Mouse (Mus musculus): ENCODE results near the gene Cdk15. TPM values are rescaled to one million over a fixed set of nuclear protein-coding genes. Genes with fewer than 3 reads are reported as not detected.

Gene Cdk15
- total and polyA plus RNA-seq, 2 experiments from 2014 or later, result 0.14 to 1.0 TPM

- no peak for TF ChIP-seq CTCF (IDR thresholded peaks at IDR 0.05; ENCODE audit: low read depth)
- Histone ChIP-seq H3K4me1 (ENCODE audit: insufficient read depth) (peaks cover 10% of the 10 kb centered on the region; the same call in 1 of the 2 replicates), H3K9me3 (ENCODE audit: low read length) (no peaks in the 10 kb centered on the region), H3K9ac (no peak overlapping the region), H3K27ac (ENCODE audit: low read depth, low read length) (no peak overlapping the region), H3K4me3 (ENCODE audit: low read depth, low read length) (no peak overlapping the region), H3K4me2 (ENCODE audit: low read depth) (peak overlapping the region; percentile 40), H3K36me3 (ENCODE audit: insufficient read depth) (no peaks in the 10 kb centered on the region), H3K27me3 (ENCODE audit: insufficient read depth, low read length) (no peaks in the 10 kb centered on the region)
- DNase-seq, result peak; percentile 40
- no peak for ATAC-seq
- WGBS, result 6% methylated on average over 9 of the region's 9 CpGs
Measured at GRCm38 (mm10) chr1:59316031-59316385, 59.3 kb downstream of the Cdk15 start.

GRCm38 (mm10) chr1:59316386-59317051 is 59.8 kb downstream of the Cdk15 start:
- Histone ChIP-seq H3K27me3 (ENCODE audit: insufficient read depth, low read length) (no peaks in the 10 kb centered on the region), H3K4me3 (ENCODE audit: low read depth, low read length) (0 out of 2 replicates have a peak overlapping the region, but pooled peaks have one; percentile 8), H3K9me3 (ENCODE audit: low read length) (no peaks in the 10 kb centered on the region), H3K9ac (no peak overlapping the region), H3K4me2 (ENCODE audit: low read depth) (peak overlapping the region; percentile 40), H3K36me3 (ENCODE audit: insufficient read depth) (no peaks in the 10 kb centered on the region), H3K27ac (ENCODE audit: low read depth, low read length) (no peak overlapping the region), H3K4me1 (ENCODE audit: insufficient read depth) (peaks cover 10% of the 10 kb centered on the region; the same call in 1 of the 2 replicates)
- peak; percentile 85 for TF ChIP-seq CTCF (IDR thresholded peaks at IDR 0.05; ENCODE audit: low read depth)
- 5% methylated on average over 6 of the region's 6 CpGs for WGBS
- DNase-seq, result peak; percentile 77
- ATAC-seq, result peak; percentile 53

- H3K27me3 ChIP-seq (ENCODE audit: insufficient read depth, low read length), result no peaks in the 10 kb centered on the region
- no peaks in the 10 kb centered on the region for H3K36me3 ChIP-seq (ENCODE audit: insufficient read depth)
- H3K4me2 ChIP-seq (ENCODE audit: low read depth), result no peak overlapping the region
- H3K9me3 ChIP-seq (ENCODE audit: low read length), result no peaks in the 10 kb centered on the region
- H3K4me1 ChIP-seq (ENCODE audit: insufficient read depth), result peaks cover 10% of the 10 kb centered on the region; the same call in 1 of the 2 replicates
- H3K4me3 ChIP-seq (ENCODE audit: low read depth, low read length), result no peak overlapping the region
- ATAC-seq (no peak), DNase-seq (no peak)
- no peak for TF ChIP-seq CTCF (IDR thresholded peaks at IDR 0.05; ENCODE audit: low read depth)
- no peak overlapping the region for H3K9ac ChIP-seq
- no peak overlapping the region for H3K27ac ChIP-seq (ENCODE audit: low read depth, low read length)
- WGBS, result 85% methylated on average over 1 of the region's 1 CpGs
Measured at GRCm38 (mm10) chr1:59317397-59317796, 60.7 kb downstream of the Cdk15 start.

- H3K9me3 ChIP-seq (ENCODE audit: low read length), result no peaks in the 10 kb centered on the region
- no peak for ATAC-seq
Measured at GRCm38 (mm10) chr1:59318878-59319277, 62.2 kb downstream of the Cdk15 start.

GRCm38 (mm10) chr1:59321076-59321879 is 64.6 kb downstream of the Cdk15 start:
- no peak for TF ChIP-seq CTCF (IDR thresholded peaks at IDR 0.05; ENCODE audit: low read depth)
- Histone ChIP-seq H3K27me3 (ENCODE audit: insufficient read depth, low read length) (no peaks in the 10 kb centered on the region), H3K36me3 (ENCODE audit: insufficient read depth) (no peaks in the 10 kb centered on the region), H3K27ac (ENCODE audit: low read depth, low read length) (no peak overlapping the region), H3K9ac (no peak overlapping the region), H3K4me3 (ENCODE audit: low read depth, low read length) (no peak overlapping the region), H3K9me3 (ENCODE audit: low read length) (no peaks in the 10 kb centered on the region), H3K4me1 (ENCODE audit: insufficient read depth) (peaks cover 3% of the 10 kb centered on the region; the same call in 1 of the 2 replicates), H3K4me2 (ENCODE audit: low read depth) (no peak overlapping the region)
- DNase-seq, result no peak
- WGBS, result 83% methylated on average over 9 of the region's 9 CpGs
- ATAC-seq, result no peak

More at GRCm38 (mm10) chr1:59318878-59319277, 62.2 kb downstream of the Cdk15 start:
- Histone ChIP-seq H3K36me3 (ENCODE audit: insufficient read depth) (no peaks in the 10 kb centered on the region), H3K27me3 (ENCODE audit: insufficient read depth, low read length) (no peaks in the 10 kb centered on the region), H3K27ac (ENCODE audit: low read depth, low read length) (no peak overlapping the region), H3K4me2 (ENCODE audit: low read depth) (no peak overlapping the region), H3K4me3 (ENCODE audit: low read depth, low read length) (no peak overlapping the region), H3K4me1 (ENCODE audit: insufficient read depth) (peaks cover 8% of the 10 kb centered on the region; the same call in 1 of the 2 replicates), H3K9ac (no peak overlapping the region)
- DNase-seq, result no peak
- no peak for TF ChIP-seq CTCF (IDR thresholded peaks at IDR 0.05; ENCODE audit: low read depth)
- 43% methylated on average over 5 of the region's 5 CpGs for WGBS

- Histone ChIP-seq H3K4me3 (ENCODE audit: low read depth, low read length) (no peak overlapping the region), H3K36me3 (ENCODE audit: insufficient read depth) (no peaks in the 10 kb centered on the region), H3K9me3 (ENCODE audit: low read length) (no peaks in the 10 kb centered on the region), H3K4me2 (ENCODE audit: low read depth) (no peak overlapping the region), H3K27me3 (ENCODE audit: insufficient read depth, low read length) (no peaks in the 10 kb centered on the region), H3K4me1 (ENCODE audit: insufficient read depth) (no peaks in the 10 kb centered on the region), H3K27ac (ENCODE audit: low read depth, low read length) (no peak overlapping the region), H3K9ac (no peak overlapping the region)
- no peak for TF ChIP-seq CTCF (IDR thresholded peaks at IDR 0.05; ENCODE audit: low read depth)
- DNase-seq (no peak), ATAC-seq (no peak)
- 62% methylated on average over 9 of the region's 9 CpGs for WGBS
Measured at GRCm38 (mm10) chr1:59321880-59322836, 65.5 kb downstream of the Cdk15 start.
